Mouse (Mus musculus) heart, adult 2 months (tissue): ENCODE data around the gene Pkmyt1.

ENCODE experiments used
- CTCF ChIP-seq: fragments of 200-600 bp; IDR thresholded peaks from 2 replicates; pipeline ENCODE4 v1.8.1; 2022; ENCODE audit warnings: antibody characterized with exemption, mild to moderate bottlenecking, moderate library complexity
- POLR2A ChIP-seq: fragments of 200-500 bp; IDR thresholded peaks from 2 replicates; pipeline ENCODE4 v1.6.1; 2011; ENCODE audit warnings: mild to moderate bottlenecking, low read depth, low read length, control low read depth; ENCODE audit not compliant: insufficient read depth

- TF ChIP-seq CTCF = no peak
- TF ChIP-seq POLR2A = no peak; the same call in 1 of the 2 replicates
Observed at GRCm38 (mm10) chr17:23771284-23772218, 45.4 kb downstream of the Pkmyt1 start, which contains the start of gene Flywch1.
